Mouse (Mus musculus) megakaryocyte progenitor cell, adult 5-6 weeks (primary cell): ENCODE results near the gene Mfsd14a. TPM values are rescaled to one million over a fixed set of nuclear protein-coding genes. Genes with fewer than 3 reads are reported as not detected.

Experiments
- ATAC-seq: replicated peaks from 2 replicates; pipeline ENCODE4 v1.8.0; 2016; ENCODE audit warnings: mild to moderate bottlenecking, moderate TSS enrichment, inconsistent platforms; ENCODE audit not compliant: poor library complexity
- total RNA-seq, 2 experiments: library from RNA; stranded (forward) in 1 of 2; stranded (reverse) in 1 of 2; fragments of 157-497, 149-512 nt in 1 of 2; fragments of 200-1000 nt in 1 of 2; gene quantifications; 2 replicates each; pipeline versions ENCODE4 v1.2.3 to v1.2.4; 2015 to 2017

Gene Mfsd14a
- total RNA-seq, 2 experiments from 2014 or later: 66.0 to 77.9 TPM

DNA sequence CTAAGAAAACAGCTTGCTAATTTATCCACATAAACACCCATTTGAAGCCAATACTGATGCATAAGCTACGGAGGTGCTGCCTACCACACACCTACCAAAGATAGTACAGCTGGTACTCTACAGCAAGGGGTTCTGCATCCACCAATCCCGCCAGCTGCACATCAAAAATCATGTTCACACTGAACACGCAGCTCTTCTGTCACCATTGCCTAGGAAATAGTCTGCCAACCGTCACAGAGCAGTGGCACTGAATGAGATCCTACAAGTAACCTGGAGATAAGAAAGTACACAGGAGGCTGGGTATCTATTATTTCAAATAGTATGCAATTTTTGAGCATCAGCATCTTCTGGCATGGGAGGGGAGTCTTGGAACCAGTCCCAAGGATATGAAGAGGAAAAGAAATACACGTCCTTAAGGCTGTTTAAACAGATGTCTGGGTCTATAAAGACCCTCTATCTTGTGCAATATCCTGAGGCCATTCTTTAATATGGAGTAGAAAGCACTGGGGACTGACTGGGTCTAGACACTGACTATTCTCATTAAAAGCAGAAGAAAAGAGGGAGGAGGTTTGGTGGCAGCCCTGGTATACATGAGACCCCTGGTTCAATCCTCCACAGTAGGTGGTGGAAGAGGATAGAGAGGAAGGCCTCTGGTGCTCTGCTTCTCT is 9.1 kb downstream of the Mfsd14a start:
- peak; percentile 56 for ATAC-seq

DNA sequence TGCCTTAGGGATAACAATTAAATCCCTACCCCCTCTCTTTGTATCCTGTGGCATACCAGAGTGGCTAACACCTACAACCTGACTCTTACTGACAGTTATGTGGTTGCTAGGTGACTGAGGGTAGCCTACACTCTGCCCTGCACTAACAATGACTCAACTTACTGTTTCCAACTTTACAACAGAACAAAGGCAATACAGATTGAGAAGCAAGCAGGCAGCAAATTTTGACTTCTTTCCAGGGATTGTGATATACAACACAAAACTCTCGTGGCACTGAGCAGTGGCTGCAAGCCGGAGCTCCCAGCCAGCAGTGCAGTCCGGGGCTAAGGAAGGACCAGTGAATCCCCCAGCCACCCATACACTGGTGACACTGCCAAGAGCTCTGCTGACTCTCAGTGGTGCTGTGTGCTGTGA is 10.4 kb downstream of the Mfsd14a start:
- ATAC-seq: no peak

DNA sequence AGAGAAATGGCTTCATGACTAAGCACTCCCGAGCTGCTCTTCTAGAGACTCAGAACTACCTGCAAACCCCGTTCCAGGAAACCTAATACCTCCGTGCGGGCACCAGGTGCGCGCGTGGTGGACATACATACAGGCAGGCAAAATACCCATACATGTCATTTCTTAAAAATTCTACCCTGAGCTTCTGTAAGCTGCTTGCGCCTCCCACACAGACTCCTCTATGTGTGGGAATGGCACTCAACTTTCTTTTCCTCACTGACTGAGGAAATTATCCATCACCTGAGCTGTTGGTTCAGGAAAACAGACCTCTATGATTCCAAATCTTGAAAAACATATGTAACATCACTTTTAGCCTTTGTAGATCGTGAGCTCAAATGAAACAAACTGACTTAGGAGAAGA is 11.8 kb downstream of the Mfsd14a start:
- ATAC-seq: no peak

GRCm38 (mm10) chr3:116648805-116649204 is 13.7 kb downstream of the Mfsd14a start:
- ATAC-seq: peak; percentile 59

DNA sequence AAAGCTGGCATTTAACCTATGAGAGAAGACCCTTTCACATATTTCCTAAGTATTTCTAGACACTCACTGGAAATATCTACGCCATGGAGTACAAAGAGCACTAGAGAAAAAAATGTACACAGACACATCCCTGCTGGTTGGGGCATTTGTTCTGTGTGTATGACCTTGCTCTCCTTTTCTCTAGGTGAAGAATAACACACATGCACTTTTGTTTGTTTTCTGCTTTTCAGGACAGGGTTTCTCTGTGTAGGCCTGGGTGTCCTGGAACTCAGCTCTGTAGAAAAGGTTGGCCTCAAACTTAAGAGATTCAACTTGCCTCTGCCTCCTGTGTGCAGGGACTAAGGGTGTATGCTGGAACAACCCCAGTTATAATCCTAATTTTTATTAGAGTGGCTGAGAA is 16.1 kb downstream of the Mfsd14a start:
- no peak for ATAC-seq

DNA sequence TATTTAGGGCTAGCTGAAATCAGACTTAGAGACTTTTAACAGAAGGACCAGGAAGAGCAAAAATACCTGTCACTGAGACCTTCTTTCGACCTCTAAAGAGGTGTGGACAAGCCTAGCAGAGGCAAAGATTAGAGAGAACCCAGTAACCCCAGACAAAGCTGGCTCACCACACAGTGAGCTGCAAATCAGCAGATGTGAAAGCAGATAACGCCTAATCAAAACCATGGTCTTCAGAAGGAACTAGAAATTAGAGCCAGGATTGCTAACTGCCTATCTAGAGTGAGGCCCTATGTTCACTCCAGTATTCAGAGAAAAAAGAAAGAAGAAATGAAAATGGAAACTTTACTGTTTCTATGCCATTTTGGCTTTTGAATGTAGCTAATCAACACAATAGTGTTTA is 20.1 kb downstream of the Mfsd14a start:
- ATAC-seq: peak; percentile 30; the same call in 1 of the 2 replicates

DNA sequence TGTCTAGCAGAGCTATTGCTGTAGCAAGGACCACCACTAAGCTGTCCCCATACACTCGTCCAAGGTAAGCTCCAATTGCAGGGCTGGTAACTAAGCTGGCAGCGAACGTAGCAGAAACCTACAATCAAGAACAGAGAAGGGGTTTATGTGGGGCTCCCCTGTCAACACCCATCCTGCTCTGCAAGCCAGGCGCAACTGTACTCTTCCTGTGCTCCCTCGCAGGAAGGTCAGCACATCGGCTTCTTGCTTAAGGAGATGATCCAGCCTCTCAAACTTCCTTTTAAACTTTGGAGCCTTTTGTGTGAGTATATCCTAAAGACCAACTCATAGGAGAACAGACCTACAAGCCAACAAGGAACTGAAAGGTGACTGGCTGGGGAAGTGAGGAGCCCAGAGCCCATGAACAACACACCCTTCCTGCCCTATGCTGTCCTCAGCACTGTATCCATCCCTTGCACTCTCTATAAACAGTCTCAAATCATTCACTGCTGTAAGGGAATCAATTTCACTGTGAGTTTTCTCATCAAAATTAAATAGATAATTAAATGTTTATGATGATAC is 20.6 kb downstream of the Mfsd14a start:
- peak; percentile 41 for ATAC-seq

DNA sequence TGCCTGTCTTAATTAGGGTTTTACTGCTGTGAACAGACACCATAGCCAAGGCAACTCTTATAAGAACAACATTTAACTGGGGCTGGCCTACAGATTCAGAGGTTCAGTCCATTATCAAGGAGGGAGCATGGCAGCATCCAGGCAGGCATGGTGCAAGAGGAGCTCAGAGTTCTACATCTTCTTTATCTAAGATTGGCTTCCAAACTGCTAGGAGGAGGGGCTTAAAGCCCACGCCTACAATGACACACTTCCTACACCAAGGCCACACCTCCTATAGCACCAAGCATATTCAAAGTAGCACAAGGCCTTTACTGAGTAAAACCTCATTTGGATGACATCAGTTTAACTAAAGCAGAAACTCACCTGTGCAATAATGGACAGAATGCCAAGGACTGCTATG is 22.5 kb downstream of the Mfsd14a start:
- peak; percentile 72 for ATAC-seq

- ATAC-seq: no peak
Observed at GRCm38 (mm10) chr3:116638572-116638971, 23.9 kb downstream of the Mfsd14a start.

GRCm38 (mm10) chr3:116637693-116638476 is 24.6 kb downstream of the Mfsd14a start:
- ATAC-seq: no peak

- no peak for ATAC-seq
Observed at GRCm38 (mm10) chr3:116635799-116636198, 26.7 kb downstream of the Mfsd14a start.

- peak; percentile 64 for ATAC-seq
Observed at GRCm38 (mm10) chr3:116634853-116635252, 27.6 kb downstream of the Mfsd14a start.

DNA sequence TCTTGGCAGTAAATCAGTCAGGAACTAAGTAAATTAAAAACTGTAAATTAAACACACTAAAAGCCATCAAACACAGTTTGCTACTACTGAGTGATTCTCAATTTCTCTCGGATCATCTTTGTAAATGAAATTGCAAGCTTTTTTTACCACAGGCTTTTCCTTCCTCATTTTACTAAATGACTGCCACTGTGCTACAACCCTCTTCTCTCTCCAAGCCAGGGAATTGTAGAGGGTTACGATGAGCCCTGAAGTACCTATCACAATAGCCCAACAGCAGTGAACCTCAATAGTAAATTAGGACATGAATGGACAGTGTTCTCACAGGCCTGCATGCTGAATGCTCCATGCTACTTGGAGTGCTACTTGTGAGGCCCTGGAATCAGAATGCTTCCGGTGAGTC is 28.4 kb downstream of the Mfsd14a start:
- ATAC-seq: peak; percentile 45

DNA sequence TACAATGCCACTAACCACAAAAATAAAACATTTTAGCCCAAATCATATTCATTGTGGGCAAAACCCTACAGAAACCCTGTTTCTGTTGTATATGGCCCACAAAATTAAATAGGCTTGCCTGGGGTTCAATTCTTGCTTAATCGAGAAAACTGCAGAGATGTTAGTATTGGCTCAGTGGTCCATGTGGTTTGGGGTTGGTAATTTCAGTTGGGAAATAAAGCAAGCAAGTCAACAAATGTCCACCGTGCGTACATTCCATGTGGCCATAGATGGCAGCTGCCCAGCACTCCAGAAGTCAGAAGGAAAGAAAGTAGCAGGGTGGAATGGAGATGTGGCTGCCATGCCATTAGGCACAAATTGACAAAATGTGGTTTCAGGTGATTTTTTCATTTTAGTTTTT is 29.5 kb downstream of the Mfsd14a start:
- ATAC-seq: peak; percentile 68

GRCm38 (mm10) chr3:116631459-116631858 is 31.0 kb downstream of the Mfsd14a start:
- ATAC-seq: no peak

GRCm38 (mm10) chr3:116622641-116623040 is 39.8 kb downstream of the Mfsd14a start:
- no peak for ATAC-seq

- ATAC-seq: peak; percentile 94
Observed at GRCm38 (mm10) chr3:116620636-116621370, 41.7 kb downstream of the Mfsd14a start.

- ATAC-seq: peak; percentile 35
Observed at GRCm38 (mm10) chr3:116618855-116619254, 43.6 kb downstream of the Mfsd14a start.

GRCm38 (mm10) chr3:116615318-116616068 is 47.0 kb downstream of the Mfsd14a start:
- peak; percentile 53 for ATAC-seq

GRCm38 (mm10) chr3:116614295-116614892 is 48.1 kb downstream of the Mfsd14a start, which contains the start of gene Trmt13:
Trmt13 (minus strand) TSS chr3:116614587.
- no peak for ATAC-seq
